Mouse (Mus musculus): ENCODE results near the gene Gm32742.

- no peak for TF ChIP-seq CTCF (IDR thresholded peaks at IDR 0.05)
- no peak for TF ChIP-seq EP300 (IDR thresholded peaks at IDR 0.05)
Observed at GRCm38 (mm10) chr9:51208974-51209332, 43.6 kb upstream of the Gm32742 start.
